Mouse (Mus musculus) neural tube, embryonic 14.5 days (tissue): ENCODE data around the gene Mad2l2. TPM values are rescaled to one million over a fixed set of nuclear protein-coding genes. Genes with fewer than 3 reads are reported as not detected.

Experiments
- ATAC-seq: fragments of 200-750 bp; cut with Nextera tagmentation; 2 replicates; pipeline ENCODE4 v1.8.0; 2017; ENCODE audit warnings: low read depth, mild to moderate bottlenecking, moderate TSS enrichment, moderate library complexity
- H3K27ac ChIP-seq: fragments of 300-500 bp; sonication (generic); 2 replicates; pipeline ENCODE4 v1.5.1; 2014; ENCODE audit warnings: low read depth, mild to moderate bottlenecking, control low read depth, low read length, moderate library complexity, mixed read lengths
- H3K27me3 ChIP-seq: fragments of 300-500 bp; sonication (generic); 2 replicates; pipeline ENCODE4 v1.6.1; 2014; ENCODE audit warnings: low read length; ENCODE audit not compliant: control insufficient read depth, insufficient read depth
- H3K36me3 ChIP-seq: fragments of 300-500 bp; sonication (generic); 2 replicates; pipeline ENCODE4 v1.6.1; 2014; ENCODE audit warnings: low read length, mixed read lengths; ENCODE audit not compliant: control insufficient read depth, insufficient read depth
- H3K4me1 ChIP-seq: fragments of 300-500 bp; sonication (generic); 2 replicates; pipeline ENCODE4 v1.6.1; 2014; ENCODE audit warnings: low read length; ENCODE audit not compliant: control insufficient read depth, insufficient read depth
- H3K4me2 ChIP-seq: fragments of 300-500 bp; sonication (generic); 2 replicates; pipeline ENCODE4 v1.6.1; 2014; ENCODE audit warnings: mild to moderate bottlenecking, low read depth, low read length, control low read depth
- H3K4me3 ChIP-seq: fragments of 300-500 bp; sonication (generic); 2 replicates; pipeline ENCODE4 v1.5.1; 2014; ENCODE audit warnings: low read depth, low read length, control low read depth, mixed read lengths
- H3K9ac ChIP-seq: fragments of 300-500 bp; sonication (generic); replicated peaks from 2 replicates; pipeline ENCODE4 v1.6.1; 2014; ENCODE audit warnings: low read depth, mild to moderate bottlenecking, control low read depth, low read length, mixed read lengths
- H3K9me3 ChIP-seq: fragments of 300-500 bp; sonication (generic); 2 replicates; pipeline ENCODE4 v1.6.1; 2016; ENCODE audit warnings: low read length; ENCODE audit not compliant: control insufficient read depth
- WGBS: fragments of 180-500 bp; shearing (Covaris S2); extraction: QIAGEN DNeasy Blood & Tissue Kit; methylation state at CpG from one replicate; pipeline ENCODE4 v1.1.7; 2014; 5-methylcytosine and 5-hydroxymethylcytosine counted together
- polyA plus RNA-seq: library from polyadenylated mRNA; unstranded; fragments of >200 nt; fragmentation: Nextera tagmentation; extraction: Ambion mirVana; gene quantifications from 2 replicates; pipeline ENCODE4 v1.2.1, GENCODE M21; 2014

Mad2l2 gene
- polyA plus RNA-seq, 1 experiment from 2014 or later, result 127 TPM

GRCm38 (mm10) chr4:148147714-148148113, 17.5 kb downstream of the Mad2l2 start:
- Histone ChIP-seq H3K36me3 (peaks cover 19% of the 10 kb centered on the region), H3K27me3 (no peaks in the 10 kb centered on the region), H3K4me1 (no peaks in the 10 kb centered on the region; the same call in 1 of the 2 replicates), H3K27ac (no peak overlapping the region), H3K9me3 (no peaks in the 10 kb centered on the region), H3K9ac (no peak overlapping the region), H3K4me2 (no peak overlapping the region), H3K4me3 (no peak overlapping the region)
- no peak for ATAC-seq
- 87% methylated on average over 2 of the region's 2 CpGs for WGBS

DNA sequence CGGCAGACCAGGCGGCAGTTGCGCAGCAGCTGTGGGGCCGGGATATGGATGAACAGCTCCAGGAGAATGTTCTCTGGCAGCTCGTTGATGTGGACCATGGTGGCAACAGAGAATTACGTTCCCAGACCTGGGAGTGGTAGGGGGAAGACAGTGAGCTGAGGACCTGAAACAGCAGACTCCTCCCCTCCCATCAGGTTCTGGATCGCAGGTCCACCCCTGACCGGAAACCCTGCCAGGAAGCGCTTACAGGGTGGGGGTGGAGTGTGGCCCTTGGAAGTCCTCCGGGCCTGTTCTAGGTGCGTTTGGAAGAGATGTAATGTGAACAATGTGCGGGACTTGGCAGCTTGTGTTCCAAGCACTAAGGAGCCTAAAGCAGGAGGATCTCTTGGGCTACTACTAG, 19.4 kb downstream of the Mad2l2 start:
- Histone ChIP-seq H3K4me2 (no peak overlapping the region), H3K27me3 (no peaks in the 10 kb centered on the region), H3K9me3 (no peaks in the 10 kb centered on the region), H3K36me3 (peaks cover 34% of the 10 kb centered on the region), H3K27ac (no peak overlapping the region), H3K4me1 (no peaks in the 10 kb centered on the region; the same call in 1 of the 2 replicates), H3K4me3 (no peak overlapping the region), H3K9ac (no peak overlapping the region)
- no peak for ATAC-seq
- WGBS, result 59% methylated on average over 12 of the region's 12 CpGs

GRCm38 (mm10) chr4:148150242-148150641, 20.1 kb downstream of the Mad2l2 start:
- no peak for ATAC-seq
- H3K4me3 ChIP-seq, result no peak overlapping the region
- no peaks in the 10 kb centered on the region for H3K27me3 ChIP-seq
- H3K27ac ChIP-seq, result no peak overlapping the region
- H3K4me1 ChIP-seq, result no peaks in the 10 kb centered on the region; the same call in 1 of the 2 replicates
- H3K4me2 ChIP-seq, result no peak overlapping the region
- no peaks in the 10 kb centered on the region for H3K9me3 ChIP-seq
- WGBS, result 52% methylated on average over 7 of the region's 7 CpGs
- no peak overlapping the region for H3K9ac ChIP-seq
- peaks cover 34% of the 10 kb centered on the region for H3K36me3 ChIP-seq

DNA sequence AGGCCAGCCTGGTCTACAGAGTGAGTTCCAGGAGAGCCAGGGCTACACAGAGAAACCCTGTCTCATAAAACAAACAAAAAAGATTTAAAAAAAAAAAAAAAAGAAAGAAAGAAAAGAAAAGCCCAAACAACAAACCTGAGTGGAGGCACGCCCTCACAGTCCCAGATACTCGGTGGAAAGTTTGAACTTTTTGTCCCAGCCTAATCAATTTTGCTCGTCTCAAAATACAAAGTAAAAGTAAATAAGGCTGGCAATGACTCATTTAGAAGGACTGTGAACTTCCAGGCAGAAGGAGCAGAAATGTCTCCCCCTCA, 20.7 kb downstream of the Mad2l2 start:
- no peaks in the 10 kb centered on the region; the same call in 1 of the 2 replicates for H3K4me1 ChIP-seq
- H3K9ac ChIP-seq, result peak overlapping the region; percentile 76
- peak overlapping the region; percentile 89 for H3K4me2 ChIP-seq
- peak overlapping the region; percentile 52 for H3K4me3 ChIP-seq
- WGBS, result 39% methylated on average over 3 of the region's 3 CpGs
- no peak for ATAC-seq
- no peak overlapping the region; the same call in 1 of the 2 replicates for H3K27ac ChIP-seq
- H3K9me3 ChIP-seq, result no peaks in the 10 kb centered on the region
- H3K27me3 ChIP-seq, result no peaks in the 10 kb centered on the region
- peaks cover 31% of the 10 kb centered on the region for H3K36me3 ChIP-seq

GRCm38 (mm10) chr4:148151267-148152168, 21.3 kb downstream of the Mad2l2 start, which contains the start of gene Fbxo6:
Fbxo6 (minus strand) TSS chr4:148152140.
- peak within 1 kb of the TSS; percentile 52 for H3K4me3 ChIP-seq
- H3K27ac ChIP-seq, result peak within 1 kb of the TSS; percentile 90
- peaks cover 30% of the 10 kb centered on the region for H3K36me3 ChIP-seq
- peak within 1 kb of the TSS; percentile 76 for H3K9ac ChIP-seq
- H3K4me2 ChIP-seq, result peak within 1 kb of the TSS; percentile 89
- H3K27me3 ChIP-seq, result no peaks in the 10 kb centered on the region
- WGBS, result 1% methylated on average over 49 of the region's 67 CpGs
- no peaks in the 10 kb centered on the region; the same call in 1 of the 2 replicates for H3K4me1 ChIP-seq
- H3K9me3 ChIP-seq, result no peaks in the 10 kb centered on the region
- peak; percentile 89 for ATAC-seq

DNA sequence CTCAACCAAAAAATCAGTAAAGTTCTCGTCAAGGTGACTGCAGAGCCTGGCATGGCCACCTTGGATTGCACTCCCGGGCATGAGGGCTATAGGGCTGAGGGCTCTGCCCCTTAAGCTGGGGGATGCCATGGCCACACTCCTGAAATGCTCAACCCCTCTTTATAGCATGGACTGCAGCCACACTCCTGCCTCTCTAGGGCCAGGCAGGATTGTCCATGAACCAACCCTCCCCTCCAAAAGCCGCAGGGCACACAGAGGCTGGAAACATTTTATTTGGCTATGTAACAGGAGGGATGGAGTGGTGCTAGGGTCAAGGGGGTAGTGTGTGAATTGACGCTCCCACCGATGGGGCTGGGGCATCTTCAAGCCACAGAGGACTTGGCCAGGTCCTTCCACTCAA, 22.4 kb downstream of the Mad2l2 start:
- no peak overlapping the region for H3K4me3 ChIP-seq
- H3K27me3 ChIP-seq, result no peaks in the 10 kb centered on the region
- no peak overlapping the region for H3K4me2 ChIP-seq
- WGBS, result 86% methylated on average over 5 of the region's 5 CpGs
- no peak overlapping the region for H3K9ac ChIP-seq
- ATAC-seq, result no peak
- H3K9me3 ChIP-seq, result no peaks in the 10 kb centered on the region
- no peak overlapping the region for H3K27ac ChIP-seq
- H3K4me1 ChIP-seq, result no peaks in the 10 kb centered on the region; the same call in 1 of the 2 replicates
- H3K36me3 ChIP-seq, result peaks cover 29% of the 10 kb centered on the region

- no peak for ATAC-seq
- H3K9me3 ChIP-seq, result no peaks in the 10 kb centered on the region
- H3K27ac ChIP-seq, result no peak overlapping the region
- no peak overlapping the region for H3K9ac ChIP-seq
- 97% methylated on average over 4 of the region's 4 CpGs for WGBS
- no peak overlapping the region for H3K4me3 ChIP-seq
- no peaks in the 10 kb centered on the region for H3K27me3 ChIP-seq
- peaks cover 7% of the 10 kb centered on the region for H3K4me1 ChIP-seq
- no peak overlapping the region for H3K4me2 ChIP-seq
- H3K36me3 ChIP-seq, result peaks cover 29% of the 10 kb centered on the region
Observed at GRCm38 (mm10) chr4:148154006-148154405, 23.8 kb downstream of the Mad2l2 start.

DNA sequence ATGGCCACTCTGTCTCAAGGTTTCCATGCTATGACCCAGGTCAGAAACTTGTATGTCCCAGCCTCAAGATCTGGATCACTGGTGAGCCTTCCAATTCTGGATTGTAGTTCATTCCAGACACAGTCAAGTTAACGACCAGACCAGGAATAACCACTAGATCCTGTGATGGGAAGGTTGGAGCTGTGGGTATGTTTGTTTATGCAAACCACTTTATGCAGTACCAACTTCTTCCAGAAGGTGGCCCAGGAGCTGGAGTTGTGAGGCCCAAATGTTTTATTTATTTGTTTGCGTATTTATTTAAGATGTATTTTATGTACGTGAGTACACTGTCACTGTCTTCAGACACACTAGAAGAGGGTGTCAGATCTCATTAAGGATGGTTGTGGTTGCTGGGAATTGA, 24.8 kb downstream of the Mad2l2 start:
- WGBS, result 55% methylated on average over 3 of the region's 3 CpGs
- peaks cover 7% of the 10 kb centered on the region for H3K4me1 ChIP-seq
- H3K9me3 ChIP-seq, result no peaks in the 10 kb centered on the region
- no peaks in the 10 kb centered on the region for H3K27me3 ChIP-seq
- no peak overlapping the region for H3K9ac ChIP-seq
- no peak overlapping the region for H3K27ac ChIP-seq
- no peak overlapping the region for H3K4me3 ChIP-seq
- ATAC-seq, result no peak
- peaks cover 29% of the 10 kb centered on the region for H3K36me3 ChIP-seq
- no peak overlapping the region for H3K4me2 ChIP-seq
